Mouse (Mus musculus) CH12F3 (cell line): ENCODE measurements around the gene Tmem106a.
"Not testable (repeated sequence)": the region's sequence is repeated elsewhere in the genome, so short reads cannot be mapped to it uniquely, and the experiment has no call there.

ENCODE experiments used
- in situ Hi-C: fragments of 300-500 bp; cut with MboI; formaldehyde crosslinking; loops from 2 replicates; pipeline ENCODE4 v1.14.3; 2020; ENCODE audit warnings: low sequenced_read_pairs

Gene Tmem106a

DNA sequence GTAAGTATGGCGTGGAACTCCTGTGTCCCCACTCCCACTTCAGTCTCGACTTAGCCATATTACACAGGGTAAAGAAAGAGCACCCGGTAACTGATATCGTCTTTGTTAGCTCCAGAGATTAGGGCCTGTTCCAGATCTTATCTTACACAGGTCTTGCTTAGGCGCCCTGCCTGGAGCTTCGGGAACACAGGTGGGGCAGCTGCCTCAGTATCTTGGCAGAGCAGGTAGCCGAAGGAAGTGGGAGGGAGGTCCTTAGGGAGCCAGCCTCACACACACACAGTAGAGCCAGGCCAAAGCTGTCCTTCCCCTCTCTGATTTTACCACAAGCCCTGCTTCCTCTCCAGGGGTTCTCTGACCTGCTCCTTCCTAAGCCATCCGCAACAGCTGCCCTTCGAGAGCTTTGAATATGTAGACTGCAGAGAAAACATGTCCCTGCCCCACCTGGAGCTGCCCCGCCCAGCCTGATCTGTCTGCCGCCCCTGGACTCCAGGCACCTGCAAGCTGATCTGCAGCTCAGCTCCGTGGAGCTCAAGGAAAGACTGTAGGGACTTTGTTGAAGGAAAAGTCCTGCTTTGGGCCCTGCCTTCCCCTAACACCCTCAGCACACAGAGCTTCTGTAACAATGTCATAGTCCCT, 8.1 kb downstream of the Tmem106a start:
- in situ Hi-C loops, result no loop called here

DNA sequence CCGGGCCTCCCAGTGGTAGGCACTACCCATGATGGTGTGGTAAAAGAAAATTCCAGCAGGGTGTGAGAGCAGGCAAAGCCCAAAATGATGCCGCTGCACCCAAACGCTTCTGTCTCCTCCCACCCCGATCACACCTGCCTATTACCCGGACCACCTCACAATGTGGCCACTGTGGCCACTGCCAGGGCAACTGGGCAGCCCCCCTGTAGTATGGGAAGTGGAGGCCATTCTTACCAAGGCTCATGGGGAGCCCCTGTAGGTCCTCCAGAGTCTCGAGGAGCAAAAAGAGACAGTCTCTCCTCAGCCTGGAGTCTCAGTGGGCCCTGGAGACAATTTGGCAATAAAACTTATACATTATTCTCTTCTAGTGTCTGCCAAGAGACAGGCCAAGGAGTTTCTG, 17.1 kb downstream of the Tmem106a start, which contains the start of gene Gm11634:
Gm11634 (minus strand) TSS at position 101 of the 400 bp plus-strand sequence.
- in situ Hi-C loops, result no loop called here

DNA sequence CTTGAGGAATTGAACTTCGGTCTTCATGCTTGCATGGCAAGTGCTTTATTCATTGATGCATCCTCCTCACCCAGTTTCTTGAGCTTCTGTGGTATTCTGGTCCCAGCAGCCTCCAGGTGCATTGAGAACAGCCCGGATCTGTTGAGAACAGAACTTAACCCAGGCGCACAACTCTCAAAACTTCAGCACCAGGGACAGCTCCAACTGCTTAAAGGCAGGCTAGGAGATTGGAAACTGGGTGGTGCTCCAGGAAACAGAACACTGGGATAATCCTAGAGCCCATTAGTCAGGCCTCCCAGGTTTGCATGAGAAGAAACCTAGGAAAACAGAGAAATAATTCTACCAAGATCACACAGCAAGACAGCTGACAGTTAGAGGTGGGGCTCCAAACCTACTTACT, 20.4 kb downstream of the Tmem106a start:
- in situ Hi-C loops, result no loop called here

DNA sequence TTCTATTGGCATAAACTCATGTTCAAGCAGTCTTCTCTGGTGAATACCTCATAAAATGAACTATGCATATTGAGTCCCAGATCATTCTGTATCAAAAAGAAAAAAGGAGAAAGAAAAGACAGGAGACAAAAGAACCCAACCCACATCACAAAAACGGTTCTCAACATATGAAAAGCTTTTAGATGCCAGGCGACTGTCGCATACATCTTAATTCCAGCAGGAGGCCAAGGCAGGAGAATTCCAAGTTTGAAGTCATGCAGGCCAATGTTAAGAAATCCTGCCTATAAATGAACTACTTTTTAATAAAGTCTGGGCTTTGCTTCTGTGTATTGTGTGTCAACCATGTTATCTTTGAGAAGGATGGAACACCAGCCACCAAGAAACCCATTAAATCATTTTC, 22.1 kb downstream of the Tmem106a start:
- in situ Hi-C loops, result no loop called here

DNA sequence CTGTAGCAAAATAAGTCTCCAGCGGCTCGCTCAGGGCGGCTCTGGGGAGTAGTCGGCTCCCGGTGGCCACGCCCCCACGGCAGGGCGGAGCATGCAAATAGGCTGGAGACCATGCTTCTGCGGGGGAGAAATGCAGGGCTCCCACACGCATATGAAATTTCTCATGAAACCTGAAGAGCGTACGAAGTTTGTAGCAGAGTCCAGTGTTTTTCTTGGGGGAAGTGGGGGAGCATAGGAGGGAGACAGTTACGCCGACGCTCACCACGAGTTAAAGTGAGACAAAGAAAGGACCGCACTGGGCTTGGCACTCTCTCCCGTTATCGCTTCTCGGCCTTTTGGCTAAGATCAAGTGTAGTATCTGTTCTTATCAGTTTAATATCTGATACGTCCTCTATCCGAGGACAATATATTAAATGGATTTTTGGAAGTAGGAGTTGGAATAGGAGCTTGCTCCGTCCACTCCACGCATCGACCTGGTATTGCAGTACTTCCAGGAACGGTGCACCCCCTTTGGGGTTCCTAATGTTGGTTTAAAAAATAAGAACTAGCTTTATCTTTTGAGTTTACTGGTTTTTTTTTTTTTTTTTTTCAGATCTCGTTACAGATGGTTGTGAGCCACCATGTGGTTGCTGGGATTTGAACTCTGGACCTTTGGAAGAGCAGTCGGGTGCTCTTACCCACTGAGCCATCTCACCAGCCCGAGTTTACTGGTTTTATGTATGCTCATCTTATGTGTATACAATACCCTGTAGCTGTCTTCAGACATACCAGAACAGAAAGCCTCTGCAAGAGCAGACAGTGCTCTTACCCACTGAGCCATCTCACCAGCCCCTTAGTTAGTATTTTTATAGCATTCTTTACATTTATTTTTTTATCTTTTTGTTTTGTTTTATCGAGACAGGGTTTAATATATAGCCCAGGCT, 22.8 kb downstream of the Tmem106a start:
- in situ Hi-C loops, result not testable (repeated sequence)

DNA sequence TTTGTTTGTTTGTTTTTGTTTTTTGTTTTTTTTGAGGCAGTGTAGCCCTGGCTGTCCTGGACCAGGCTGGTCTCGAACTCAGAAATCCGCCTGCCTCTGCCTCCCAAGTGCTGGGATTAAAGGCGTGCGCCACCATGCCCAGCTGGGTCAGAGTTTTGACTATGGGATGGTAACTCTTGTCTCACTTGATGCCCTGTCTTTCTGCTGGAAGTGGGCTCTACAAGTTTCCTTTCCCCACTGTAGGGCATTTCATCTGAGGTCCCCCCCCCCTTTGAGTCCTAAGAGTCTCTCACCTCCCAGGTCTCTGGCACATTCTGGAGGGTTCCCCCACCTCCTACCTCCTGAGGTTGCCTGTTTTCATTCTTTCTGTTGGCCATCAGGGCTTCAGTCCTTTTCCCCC, 25.1 kb downstream of the Tmem106a start:
- in situ Hi-C loops, result not testable (repeated sequence)

DNA sequence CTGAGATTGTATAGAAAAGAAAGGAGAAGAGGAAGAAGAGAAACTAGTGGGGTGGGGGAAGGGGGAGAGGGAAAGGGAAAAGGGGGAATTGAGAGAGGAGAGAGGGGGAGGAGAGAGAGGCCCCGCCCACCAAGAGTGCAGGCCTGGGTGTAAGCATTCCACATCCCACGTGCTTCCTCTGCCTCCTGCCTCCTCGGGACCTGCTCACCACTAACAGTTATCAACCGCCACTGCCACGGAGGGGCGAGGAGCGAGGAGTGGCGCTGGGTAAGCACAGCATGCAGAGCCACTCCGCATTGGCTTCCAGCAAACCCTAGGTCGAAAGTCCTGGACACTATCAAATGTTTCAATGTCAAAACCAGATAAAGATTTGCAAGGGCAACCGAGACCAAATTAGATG, 28.4 kb downstream of the Tmem106a start:
- in situ Hi-C loops, result no loop called here

DNA sequence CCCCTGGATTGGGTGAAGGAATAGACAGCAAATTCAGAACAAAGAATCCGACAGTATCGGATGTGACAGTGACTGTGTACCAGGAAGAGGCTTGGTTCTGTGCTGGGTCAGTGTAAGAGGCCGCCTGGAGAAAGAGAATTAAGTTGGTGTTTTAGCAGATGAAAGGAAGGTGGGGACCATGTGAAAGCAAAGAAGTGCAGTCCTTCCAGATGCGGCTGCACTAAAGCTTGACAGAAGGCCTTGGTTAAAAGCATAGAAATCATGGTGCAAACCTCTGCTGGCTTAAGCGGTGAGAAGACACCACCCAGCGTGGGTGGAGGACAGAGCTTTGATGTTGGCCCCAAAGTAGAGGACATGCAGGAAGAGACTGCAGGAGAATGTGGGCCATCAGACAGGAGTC, 31.6 kb downstream of the Tmem106a start:
- in situ Hi-C loops, result no loop called here

DNA sequence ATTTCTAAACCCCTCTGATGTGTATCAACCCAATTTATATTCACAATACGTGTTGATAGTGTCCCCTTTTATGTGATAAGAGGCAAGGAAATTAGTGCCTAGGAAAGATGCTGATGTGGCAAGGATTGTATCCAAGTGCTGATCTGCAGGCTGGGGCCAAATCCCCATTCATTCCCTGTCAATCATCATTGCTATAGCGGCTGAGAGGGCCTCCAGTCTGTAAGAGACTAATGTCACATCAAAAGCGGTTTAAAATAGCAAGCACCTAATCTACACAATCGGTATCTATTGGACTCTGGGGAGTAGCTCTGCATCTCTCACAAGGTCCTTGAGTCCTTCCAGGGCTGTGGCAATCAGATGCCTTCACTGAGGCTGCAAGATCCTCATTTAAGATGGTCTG, 32.1 kb downstream of the Tmem106a start:
- in situ Hi-C loops, result no loop called here

DNA sequence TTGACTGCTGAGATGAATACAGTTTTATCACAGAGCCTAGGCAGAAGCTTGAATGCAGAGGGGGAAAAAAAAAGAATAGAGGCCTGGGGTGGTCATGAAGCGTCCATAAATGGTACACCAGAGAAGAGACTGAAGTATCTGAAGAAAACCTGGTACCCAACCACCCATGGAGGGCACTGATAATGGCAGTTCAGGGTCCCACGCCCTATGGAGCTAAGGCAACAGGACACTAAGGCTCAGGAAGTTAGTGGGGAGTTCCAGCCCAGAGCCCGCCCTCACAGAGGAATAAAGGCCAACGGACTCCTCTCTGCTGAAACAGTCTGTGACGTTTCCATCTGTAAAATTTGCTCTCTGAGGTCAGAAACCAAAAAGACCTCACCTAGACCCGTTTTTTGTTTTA, 33.3 kb downstream of the Tmem106a start:
- in situ Hi-C loops, result no loop called here

DNA sequence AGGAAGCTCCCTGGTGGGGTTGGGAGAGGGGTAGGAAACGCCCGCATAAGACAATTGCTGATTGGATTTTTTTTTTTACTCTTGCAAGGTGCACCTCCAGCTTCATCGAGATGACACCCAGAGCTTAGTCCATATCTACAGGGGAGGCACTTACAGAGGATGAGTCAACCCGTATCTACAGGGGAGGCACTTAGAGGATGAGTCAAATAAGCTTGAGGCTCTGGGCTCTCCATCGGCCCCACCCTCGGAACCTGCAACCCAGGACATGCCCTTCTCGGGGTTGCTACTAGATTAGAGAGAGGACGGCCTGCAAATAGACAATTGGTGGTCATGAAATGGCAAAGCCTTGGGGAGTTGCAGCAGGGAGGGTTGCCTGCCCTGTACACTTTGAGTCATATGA, 34.1 kb downstream of the Tmem106a start:
- in situ Hi-C loops, result no loop called here

DNA sequence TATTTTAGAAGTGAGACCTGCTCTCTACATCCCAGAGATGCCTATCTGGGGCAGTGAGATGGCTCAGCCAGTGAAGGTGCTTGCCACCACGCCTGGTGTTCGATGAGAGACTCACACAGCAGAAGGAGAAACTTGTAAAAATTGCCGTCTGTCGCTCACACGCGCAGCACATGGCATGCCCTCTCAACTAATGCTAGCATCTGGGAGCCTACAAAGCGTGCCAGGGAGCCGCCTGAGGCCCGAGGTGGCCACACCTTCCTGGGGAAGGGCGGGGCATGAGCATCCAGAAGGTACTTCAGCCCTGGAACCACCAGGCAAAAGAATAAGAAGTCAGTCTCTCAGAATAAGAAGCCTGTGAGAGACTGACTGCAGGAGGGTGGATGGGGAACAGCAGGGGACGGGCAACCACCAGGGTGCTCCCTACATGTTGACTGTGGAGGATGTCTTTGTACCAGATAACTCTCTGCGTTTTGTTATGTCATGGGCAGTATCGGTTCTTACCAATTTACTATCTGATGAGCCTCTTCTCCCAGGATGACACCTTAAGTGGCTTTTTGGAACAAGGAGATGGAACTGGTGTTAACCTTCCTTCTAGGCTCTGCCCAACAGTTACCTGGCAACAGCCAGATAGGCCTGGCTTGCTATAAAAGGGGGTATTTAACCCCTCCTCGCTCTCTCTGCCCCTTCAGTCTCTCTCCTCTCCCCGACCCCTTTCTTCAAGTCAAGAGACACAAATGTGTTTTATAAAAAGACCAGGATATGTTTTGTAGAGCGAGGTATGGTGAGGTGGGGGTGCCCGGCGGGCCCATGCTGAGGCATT, 35.1 kb downstream of the Tmem106a start:
- in situ Hi-C loops, result no loop called here

DNA sequence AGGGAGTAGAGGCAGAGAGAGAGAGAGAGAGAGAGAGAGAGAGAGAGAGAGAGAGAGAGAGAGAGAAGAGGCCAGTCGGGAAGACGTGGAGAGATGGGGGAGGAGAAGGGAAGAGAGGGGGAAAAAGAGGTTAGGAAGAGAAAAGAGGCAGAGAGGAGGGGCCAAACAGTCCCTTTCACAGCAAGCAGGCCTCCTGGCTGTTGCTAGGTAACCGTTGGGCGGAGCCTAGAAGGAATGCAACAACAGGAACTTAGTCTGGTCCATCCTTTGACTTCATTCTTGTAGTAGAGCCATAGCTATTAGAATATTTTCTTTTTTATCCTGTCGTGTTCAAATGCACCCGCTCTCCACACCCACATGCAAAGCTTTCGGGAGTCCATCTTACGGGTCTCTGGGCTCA, 35.8 kb downstream of the Tmem106a start:
- in situ Hi-C loops, result no loop called here

DNA sequence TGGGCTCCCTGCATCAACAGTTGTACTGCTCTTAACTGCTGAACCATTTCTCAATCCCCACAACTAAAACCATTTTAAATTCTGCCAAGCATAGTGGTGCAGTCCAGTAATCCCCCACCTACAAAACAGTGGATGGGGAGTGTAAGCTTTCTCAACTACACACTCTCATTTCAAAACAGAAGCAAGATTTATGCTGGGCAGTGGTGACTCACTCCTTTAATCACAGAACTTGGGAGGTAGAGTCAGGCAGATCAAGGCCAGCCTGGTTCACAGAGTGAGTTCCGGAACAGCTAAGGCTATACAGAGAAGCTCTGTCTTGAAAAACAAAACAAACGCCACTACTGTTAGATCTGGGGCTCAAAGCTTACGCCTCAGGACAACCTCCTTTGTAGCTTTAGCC, 36.6 kb downstream of the Tmem106a start:
- in situ Hi-C loops, result no loop called here

DNA sequence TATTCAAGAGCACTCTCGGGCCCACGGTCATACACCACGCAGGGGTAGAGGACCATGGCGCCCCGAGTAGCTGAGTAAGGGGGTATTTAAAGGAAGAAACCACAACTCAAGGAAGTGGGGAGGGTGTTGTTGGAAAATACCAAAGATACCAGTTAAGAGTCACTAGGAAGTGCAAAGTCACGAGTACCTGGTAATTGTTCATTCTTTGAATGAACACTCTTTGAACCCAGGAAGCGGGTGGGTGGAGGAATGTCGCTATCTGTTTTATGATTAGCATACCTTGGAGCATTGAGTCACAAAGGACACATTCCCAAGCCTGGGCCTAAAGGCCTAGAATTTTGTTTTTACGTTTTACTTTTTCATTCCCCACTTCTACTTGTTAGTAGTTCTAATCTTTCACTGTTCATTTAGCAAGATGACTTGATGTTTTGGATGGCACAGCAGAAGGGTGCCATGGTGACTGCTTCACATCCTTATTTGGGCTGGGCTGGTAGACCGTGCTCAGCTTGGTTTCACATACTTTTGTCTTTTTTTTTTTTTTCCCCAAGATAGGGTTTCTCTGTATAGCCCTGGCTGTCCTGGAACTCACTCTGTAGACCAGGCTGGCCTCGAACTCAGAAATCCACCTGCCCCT, 38.1 kb downstream of the Tmem106a start:
- in situ Hi-C loops, result not testable (repeated sequence)

DNA sequence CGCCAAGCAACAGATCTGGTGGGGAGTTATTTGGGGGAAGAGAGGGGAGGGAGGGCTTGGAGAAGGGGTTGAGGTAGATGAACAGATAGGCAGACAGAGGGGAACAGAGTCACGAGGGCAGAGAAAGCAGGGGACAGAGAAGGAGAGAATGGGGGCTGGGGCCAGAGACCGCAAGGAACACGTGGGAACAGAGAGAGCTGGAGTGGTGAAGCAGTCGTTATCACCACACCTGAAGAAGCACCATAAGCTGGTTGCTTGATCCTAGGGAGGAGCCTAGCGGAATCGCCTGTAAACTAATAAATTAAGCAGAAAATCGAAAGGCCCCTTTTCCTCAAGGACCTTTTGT, 44.6 kb downstream of the Tmem106a start:
- in situ Hi-C loops, result no loop called here

DNA sequence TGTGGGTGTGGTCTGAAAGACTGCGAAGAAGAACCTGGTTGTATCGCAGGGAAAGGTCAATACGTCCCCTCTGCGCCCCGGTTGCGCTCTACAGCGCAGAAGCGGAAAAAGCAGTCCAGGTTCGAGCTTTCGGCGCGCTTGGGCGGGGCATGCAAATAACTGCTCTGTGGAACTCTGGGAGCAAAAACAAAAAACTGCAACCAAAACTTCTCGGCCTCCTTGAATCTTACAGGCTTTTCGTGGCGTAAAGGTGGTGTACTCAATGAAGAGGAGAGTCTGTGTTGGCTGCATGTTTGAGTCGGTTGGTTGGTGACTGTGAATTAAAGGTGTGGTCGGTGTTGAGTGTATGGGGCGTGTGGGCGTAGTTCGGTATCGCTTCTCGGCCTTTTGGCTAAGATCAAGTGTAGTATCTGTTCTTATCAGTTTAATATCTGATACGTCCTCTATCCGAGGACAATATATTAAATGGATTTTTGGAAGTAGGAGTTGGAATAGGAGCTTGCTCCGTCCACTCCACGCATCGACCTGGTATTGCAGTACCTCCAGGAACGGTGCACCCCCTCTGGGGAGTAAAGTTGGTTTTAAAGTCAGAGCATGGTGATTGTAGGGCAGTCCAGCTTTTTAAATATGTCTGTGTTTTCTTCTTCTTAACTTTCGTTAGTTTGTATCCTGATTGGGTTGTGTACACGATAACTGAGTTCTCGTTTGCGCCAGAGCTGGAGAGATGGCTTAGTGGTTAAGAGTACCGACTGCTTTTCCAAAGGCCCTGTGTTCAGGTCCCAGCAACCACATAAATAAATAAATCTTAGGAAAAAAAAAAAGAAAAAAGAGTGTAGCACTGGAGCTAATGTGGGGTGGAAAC, 45.2 kb downstream of the Tmem106a start, which contains the start of gene Rdm1:
Rdm1 (plus strand) TSS at position 201 of the 862 bp plus-strand sequence.
- in situ Hi-C loops, result no loop called here

DNA sequence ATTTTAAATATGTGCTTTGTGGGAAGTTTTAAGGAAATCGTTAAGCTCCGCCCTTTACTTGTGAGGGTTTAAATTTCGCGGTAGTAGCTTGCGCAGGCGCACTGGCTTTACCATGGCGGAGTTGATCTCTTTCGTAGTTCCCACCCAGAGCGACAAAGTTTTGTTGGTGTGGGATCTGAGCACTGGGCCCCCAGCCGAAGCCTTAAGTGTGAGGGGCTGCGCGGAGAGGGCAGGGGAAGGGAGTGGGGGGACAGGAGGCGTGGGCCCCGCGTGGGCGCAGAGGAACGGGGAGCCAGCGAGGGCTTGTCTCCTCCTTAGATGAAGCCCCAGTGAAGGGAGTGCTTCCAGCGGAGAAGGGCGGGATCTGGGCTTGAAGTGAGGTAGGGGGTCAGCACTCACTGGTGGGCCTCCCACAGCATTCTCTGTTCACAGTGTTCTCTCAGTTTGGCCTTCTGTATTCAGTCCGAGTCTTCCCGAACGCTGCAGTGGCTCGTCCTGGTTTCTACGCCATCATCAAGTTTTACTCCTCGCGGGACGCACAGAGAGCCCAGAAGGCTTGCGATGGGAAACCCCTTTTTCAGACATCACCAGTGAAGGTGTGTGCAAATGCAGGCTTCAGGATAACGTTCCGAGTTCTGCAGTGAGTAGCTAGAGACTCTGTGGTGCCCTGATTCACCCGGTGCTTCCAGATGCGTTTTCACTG, 46.0 kb downstream of the Tmem106a start:
- in situ Hi-C loops, result no loop called here

DNA sequence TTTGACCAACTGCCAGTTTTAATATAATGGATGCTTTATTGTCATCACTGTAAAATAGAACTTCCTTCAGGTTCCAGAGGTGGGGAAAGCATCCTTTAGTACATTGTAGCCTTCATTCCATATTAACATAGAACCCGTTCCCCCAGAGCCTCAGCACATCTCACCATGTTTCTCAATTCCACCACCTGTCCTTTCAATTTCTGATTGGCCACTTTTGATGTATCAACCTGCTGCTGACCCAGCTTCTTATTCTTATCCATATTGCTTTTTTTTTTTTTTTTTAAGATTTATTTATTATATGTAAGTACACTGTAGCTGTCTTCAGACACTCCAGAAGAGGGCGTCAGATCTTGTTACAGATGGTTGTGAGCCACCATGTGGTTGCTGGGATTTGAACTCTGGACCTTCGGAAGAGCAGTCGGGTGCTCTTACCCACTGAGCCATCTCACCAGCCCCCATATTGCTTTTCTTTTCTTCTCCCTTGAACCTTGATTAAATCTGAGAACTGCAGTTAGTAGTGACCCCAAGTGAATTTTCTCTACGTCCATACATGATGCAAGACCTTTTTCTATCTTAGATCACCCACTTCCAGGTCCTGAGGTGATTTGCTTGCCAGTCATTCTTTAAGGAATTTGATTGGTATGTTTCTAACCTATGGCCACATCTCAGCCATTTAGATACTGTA, 46.8 kb downstream of the Tmem106a start:
- in situ Hi-C loops, result not testable (repeated sequence)
